Mouse (Mus musculus): ENCODE results near the gene Mrpl12. TPM values are rescaled to one million over a fixed set of nuclear protein-coding genes. Genes with fewer than 3 reads are reported as not detected.
"Not testable (repeated sequence)": the region's sequence is repeated elsewhere in the genome, so short reads cannot be mapped to it uniquely, and the experiment has no call there.

Gene Mrpl12
- polyA plus RNA-seq, 1 experiment: 70.5 TPM

DNA sequence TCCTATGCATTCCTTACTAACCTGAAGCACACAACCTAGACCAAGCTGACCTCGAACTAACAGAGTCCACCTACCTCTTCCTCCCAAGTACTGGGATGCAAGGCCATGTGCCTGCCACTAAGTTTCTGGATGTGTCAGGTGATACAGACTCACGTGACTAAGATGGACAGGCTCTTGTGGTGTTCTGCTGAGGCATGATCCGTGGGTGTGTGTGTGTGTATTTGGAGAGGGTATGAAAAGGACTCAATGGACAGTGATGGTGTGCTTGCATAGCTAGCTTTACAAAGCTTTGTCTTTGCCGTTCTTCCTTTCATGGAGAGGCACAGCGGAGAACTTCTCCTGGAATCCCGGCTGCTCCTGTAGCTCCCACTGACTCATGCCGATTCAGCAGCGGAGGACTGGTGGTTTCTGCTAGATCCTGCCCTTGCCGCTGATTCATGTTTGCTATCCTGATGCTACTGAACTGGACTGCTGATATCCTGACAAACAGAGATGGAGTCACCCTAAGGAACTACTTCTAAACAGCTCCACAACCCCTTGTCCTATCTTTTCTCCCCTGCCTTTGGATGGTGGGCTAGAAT is 24.0 kb downstream of the Mrpl12 start:
- no peak for DNase-seq (ENCODE audit: low read depth)

DNA sequence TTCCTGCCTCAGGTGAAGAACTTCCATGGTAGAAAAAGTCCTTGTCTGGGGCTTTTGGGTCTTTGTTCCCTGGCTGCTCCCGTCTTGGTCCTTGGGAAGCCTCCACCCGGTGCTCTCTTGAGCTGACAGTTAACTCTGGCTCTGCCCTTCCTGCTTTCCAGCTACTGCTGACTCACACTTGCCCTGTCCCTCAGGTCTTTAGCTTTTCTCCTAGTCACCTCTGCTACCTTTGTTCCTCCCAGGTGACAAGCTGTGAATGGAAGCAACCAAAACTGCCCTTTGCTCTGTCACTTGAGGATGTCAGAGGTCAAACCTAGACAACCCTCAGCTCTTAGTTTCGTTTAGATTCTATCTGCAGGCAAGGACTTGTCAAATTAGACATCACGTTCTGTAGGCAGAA is 25.5 kb downstream of the Mrpl12 start:
- no peak for DNase-seq (ENCODE audit: low read depth)

DNA sequence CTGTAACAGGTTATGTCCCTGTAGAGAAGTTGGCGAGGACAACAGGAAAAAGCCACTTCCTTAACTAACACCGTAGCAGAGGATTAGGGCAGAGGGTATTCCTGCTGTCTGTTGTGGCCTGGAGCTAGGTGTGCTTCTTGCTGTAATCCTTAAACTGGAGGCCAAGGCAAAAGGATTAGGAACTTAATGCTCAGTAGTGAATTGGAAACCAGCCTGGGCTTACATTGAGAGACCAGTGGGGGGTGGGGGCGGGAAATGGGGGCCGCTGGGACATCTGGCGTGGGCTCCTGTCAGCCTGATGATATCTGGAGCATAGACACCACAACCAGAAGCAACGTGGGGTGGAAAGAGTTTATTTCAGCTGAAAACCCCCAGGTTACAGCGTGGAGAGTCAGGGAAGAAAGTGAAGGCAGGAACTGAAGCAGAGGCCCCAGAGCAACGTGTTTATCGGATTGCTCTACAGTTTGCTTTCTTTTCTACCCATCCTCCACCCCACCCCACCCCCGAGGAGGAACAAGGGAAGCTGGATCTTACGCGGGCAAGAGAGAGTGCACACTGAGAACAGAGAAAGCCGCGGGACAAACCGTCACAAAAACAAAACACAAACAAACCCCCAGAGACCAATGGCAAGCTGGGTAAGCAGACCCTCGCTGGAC is 26.1 kb downstream of the Mrpl12 start:
- no peak for DNase-seq (ENCODE audit: low read depth)

DNA sequence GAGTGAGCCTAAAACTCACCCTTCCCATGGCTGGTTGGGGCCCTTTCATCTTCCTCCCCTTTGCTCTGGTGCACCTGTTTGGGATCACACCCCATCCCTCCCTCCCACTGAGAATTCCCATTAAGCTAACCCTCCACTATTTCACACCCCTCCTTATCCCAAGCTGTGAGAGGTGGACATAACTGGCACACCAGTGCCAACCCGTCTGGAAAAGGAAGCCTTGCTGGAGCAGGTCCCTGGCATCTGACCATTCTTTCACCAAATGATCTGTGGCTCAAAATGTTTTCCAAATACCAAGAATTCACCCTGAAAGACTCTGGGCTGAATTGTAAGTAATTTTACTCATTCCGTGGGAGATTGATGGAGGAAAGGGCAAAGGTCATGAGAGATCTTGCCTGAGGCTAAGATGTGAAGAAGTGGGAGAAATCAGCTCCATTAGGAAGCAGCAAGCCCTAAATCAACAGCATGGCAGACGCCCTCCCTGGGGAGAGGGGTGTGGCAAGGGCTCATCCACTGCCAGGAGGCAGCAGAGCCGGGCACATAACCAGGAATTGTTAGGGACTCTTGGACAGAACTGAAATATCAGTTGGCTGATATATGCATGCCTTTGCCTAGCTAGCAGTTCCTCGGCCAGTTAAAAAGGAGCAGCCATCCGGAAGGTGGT is 28.5 kb downstream of the Mrpl12 start:
- DNase-seq (ENCODE audit: low read depth): no peak

- not testable (repeated sequence) for DNase-seq (ENCODE audit: low read depth)
Measured at GRCm38 (mm10) chr11:120514262-120514661, 29.8 kb downstream of the Mrpl12 start.

- DNase-seq (ENCODE audit: low read depth): no peak
Measured at GRCm38 (mm10) chr11:120515611-120516010, 31.2 kb downstream of the Mrpl12 start.

DNA sequence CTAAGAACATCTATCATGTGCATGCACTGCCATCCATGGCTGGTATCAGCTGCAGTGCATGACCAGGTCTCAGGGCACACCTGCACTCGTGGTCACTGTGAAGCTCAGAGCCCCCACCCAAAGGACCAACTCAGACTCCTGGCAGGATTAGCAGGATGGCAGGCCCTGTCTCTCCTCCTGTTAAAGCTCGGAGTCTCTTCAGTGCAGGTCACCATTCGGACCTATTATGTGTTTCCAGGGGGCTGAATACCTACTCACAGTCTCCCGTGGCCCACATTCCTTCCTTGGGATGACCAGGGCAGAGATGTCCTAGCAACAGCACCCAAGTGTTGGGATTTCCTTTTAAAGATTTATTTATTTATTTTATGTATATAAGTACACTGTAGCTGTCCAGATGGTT is 32.7 kb downstream of the Mrpl12 start:
- no peak for DNase-seq (ENCODE audit: low read depth)

GRCm38 (mm10) chr11:120518027-120518426 is 33.6 kb downstream of the Mrpl12 start:
- no peak for DNase-seq (ENCODE audit: low read depth)

- DNase-seq (ENCODE audit: low read depth): no peak
Measured at GRCm38 (mm10) chr11:120518558-120518957, 34.1 kb downstream of the Mrpl12 start.

GRCm38 (mm10) chr11:120519738-120520137 is 35.3 kb downstream of the Mrpl12 start:
- DNase-seq (ENCODE audit: low read depth): no peak

GRCm38 (mm10) chr11:120520498-120520897 is 36.1 kb downstream of the Mrpl12 start:
- no peak for DNase-seq (ENCODE audit: low read depth)

DNA sequence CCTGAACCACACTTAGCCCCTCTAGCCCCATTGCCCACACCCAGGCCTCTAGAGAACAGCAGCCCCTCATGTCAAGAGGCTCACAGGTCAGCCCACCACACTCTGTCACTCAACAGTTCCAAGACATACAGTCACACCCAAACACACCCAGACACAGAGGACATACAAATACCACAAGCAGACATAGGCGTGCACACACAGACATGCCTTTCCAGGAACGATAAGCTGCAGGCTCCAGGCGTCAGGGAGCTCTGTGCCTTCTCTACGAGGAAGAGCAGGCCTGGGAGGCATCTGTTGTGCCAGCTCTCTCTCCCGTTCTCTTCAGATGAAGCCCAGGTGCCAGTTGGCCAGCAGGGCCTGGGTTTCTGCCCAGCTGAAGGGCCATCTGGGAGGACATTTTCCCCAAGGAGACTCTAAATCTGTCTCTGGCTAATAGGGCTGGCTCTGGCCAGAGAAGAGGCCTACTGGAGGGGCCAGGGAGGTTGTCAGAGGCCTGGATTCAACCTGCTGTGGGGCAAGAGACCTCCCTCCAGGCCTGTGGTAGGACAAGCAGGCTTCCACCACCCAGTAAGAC is 36.6 kb downstream of the Mrpl12 start:
- no peak for DNase-seq (ENCODE audit: low read depth)

- DNase-seq (ENCODE audit: low read depth): no peak
Measured at GRCm38 (mm10) chr11:120522581-120522980, 38.2 kb downstream of the Mrpl12 start.

DNA sequence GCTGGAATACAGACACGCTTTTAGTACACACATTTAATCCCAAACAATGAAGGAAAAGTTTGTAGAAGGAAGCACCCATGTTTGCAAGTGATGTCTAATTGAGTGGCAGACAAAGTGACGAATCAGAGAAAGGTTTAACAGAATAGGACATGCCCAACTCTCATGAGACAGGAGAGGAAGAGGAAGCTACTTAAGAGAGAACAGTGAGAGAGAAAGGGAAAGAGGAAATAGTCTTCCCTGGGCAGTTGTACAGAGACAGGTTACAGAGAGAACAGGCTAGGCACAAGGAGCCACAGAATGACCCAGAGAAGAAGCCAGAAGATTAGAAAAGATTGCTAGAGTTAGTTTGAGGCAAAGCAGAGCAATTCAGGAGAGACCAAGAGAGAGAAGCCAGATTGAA is 41.5 kb downstream of the Mrpl12 start:
- no peak for DNase-seq (ENCODE audit: low read depth)

- DNase-seq (ENCODE audit: low read depth): no peak
Measured at GRCm38 (mm10) chr11:120527690-120528354, 43.4 kb downstream of the Mrpl12 start.

DNA sequence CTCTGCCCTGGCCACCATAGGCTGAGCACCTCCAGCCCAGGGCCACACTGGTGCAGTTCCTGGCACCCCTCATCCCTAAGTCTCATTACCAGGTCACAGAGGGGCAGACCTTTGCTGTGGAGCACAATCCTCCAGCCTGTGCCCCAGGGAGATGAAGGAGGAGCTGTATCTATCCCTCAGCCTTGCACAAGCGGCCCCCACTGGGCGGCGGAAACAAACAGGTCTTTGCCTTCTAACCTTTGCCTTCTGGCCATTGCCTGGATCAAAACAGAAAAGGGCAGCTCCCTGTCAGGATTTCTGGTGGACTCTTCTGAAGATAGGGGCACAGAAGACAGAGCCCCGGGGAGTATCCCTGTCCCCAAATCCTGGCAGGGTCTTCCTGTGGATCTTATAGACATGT is 44.5 kb downstream of the Mrpl12 start:
- DNase-seq (ENCODE audit: low read depth): no peak

DNA sequence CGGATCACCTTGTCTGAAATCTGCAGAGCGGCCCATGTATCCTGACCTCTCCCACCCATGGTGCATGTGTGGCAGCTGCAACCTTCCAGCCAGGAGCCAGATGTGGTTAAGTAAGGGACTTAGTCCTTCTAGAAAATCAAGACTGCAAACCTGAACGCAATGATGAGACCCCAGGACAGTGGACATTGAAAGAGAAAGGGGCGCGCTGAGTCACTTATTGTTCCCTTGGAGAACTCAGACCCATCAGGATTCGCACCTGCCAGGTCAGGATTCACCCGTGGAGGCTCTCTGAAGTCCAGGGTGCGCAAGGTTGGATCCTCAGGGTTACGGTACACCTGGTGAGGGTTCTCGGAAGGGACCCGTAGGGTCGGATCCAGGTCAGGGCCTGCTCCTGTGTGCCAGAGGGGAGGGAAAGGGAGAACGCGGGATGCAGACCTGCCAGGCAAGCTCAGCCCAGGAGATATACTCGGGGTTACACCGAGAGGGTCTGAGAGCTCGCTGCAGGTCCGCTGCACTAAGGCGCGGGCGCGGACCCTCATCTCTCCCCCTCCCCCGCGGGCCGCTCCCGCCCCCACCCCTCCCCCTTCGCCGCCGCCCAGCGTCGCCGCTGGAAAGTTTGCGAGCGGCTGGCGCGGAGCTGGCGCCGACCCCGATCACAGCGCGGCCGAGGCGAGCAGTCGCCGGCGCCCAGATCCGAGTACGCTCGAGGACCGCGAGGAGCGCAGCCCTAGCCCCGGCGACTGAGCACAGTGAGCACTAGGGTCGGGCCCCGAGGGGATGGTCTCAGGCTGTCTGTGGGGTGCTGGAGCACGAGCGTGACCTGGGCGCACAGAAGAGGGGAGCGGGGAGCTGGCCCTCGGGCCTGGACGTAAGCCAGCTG is 45.9 kb downstream of the Mrpl12 start, which contains the start of gene Gcgr:
Gcgr (plus strand) TSS at position 615 of the 880 bp plus-strand sequence.
- DNase-seq (ENCODE audit: low read depth): no peak

DNA sequence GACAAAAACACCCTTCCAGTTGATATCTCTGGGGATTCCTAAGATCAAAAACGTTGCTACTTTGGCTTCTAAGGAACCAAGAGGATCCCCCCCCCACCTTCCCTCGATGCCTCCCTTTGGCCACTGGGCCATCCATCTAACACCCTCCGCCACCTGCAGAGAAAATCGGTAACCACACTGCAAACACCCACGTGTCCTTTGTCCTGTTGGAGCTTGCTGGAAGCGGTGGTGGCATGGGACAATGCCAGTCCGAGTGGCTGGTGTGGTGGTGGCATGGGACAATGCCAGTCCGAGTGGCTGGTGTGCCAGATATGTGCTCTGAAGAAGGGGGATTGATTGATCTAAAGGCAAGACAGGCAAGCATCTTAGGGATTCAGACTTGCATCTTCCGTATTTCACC is 47.2 kb downstream of the Mrpl12 start:
- no peak for DNase-seq (ENCODE audit: low read depth)

- DNase-seq (ENCODE audit: low read depth): no peak
Measured at GRCm38 (mm10) chr11:120534093-120534492, 49.7 kb downstream of the Mrpl12 start.

DNA sequence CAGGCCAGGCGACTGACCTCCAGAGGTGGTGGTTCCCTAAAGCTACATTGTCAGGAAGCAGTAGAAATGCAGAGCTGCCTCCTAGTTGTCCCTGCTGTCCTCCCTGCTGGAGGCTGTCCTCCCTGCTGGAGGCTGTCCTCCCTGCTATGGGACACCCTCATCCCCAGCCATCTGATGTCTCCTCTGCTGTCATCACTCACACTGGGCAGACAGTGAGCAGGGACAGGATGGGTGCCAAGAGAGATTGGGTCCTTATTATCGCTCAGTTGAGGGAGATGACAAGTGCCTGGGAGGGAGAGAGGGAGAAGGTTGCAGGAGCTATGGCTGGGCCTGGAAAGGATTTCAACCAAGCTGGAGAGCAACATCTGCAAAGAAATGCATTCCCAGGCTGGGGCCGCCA is 50.7 kb downstream of the Mrpl12 start:
- no peak for DNase-seq (ENCODE audit: low read depth)

DNA sequence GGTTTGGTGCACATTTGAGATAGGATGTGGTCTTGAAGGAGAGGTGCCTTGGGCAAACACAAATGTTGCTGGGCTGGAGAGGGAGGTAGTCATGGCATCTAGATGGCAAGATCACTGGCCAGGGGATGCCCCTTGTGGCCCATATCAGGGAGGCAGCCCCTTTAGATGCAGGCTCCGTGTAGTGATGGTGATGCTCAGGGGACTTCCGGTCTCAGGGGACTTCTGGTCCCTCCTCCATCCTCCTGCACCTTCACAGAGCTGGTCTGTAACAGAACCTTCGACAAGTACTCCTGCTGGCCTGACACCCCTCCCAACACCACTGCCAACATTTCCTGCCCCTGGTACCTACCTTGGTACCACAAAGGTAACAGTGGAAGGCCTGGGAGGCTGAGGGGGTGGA is 51.4 kb downstream of the Mrpl12 start:
- no peak for DNase-seq (ENCODE audit: low read depth)
